Mouse (Mus musculus) hematopoietic stem cell, adult 5-6 weeks (primary cell): ENCODE results near the gene Erc1. TPM values are rescaled to one million over a fixed set of nuclear protein-coding genes. Genes with fewer than 3 reads are reported as not detected.

ENCODE experiments used
- ATAC-seq, 2 experiments: fragments of 125-278 bp in 1 of 2; replicated peaks in 1 of 2; 2 replicates each; pipeline ENCODE4 v1.8.0; 2016 to 2017; ENCODE audit warnings: inconsistent platforms in 2 of 2, mild to moderate bottlenecking in 2 of 2, moderate number of reproducible peaks in 2 of 2, low read depth in 1 of 2, moderate TSS enrichment in 1 of 2; ENCODE audit not compliant: low FRiP score in 2 of 2, poor library complexity in 2 of 2, severe bottlenecking in 2 of 2, insufficient read depth in 1 of 2, low TSS enrichment in 1 of 2
- total RNA-seq: library from RNA; stranded (forward); fragments of 172-1452, 232-1000 nt; gene quantifications from 2 replicates; pipeline ENCODE4 v1.2.3, GENCODE M21; 2017

Erc1 gene
- 15.3 and 23.4 TPM in 2 replicates for total RNA-seq

- ATAC-seq: peak; percentile 87 to 92
Measured at GRCm38 (mm10) chr6:119848034-119848695, at the start of gene Erc1. TSS of gene Erc1 (minus strand) at chr6:119848167.

- peak; percentile 51 to 53; a peak in 3 of 4 replicates for ATAC-seq
Measured at GRCm38 (mm10) chr6:119892711-119893110, 44.7 kb upstream of the Erc1 start.

GRCm38 (mm10) chr6:119883151-119883550, 35.2 kb upstream of the Erc1 start:
- peak; percentile 56 to 82; a peak in 1 of 4 replicates for ATAC-seq

GRCm38 (mm10) chr6:119864341-119865034, 16.5 kb upstream of the Erc1 start:
- ATAC-seq: no peak

- ATAC-seq: no peak
Measured at GRCm38 (mm10) chr6:119861519-119861918, 13.6 kb upstream of the Erc1 start.

- ATAC-seq: no peak
Measured at GRCm38 (mm10) chr6:119860236-119860635, 12.3 kb upstream of the Erc1 start.

GRCm38 (mm10) chr6:119855471-119855870, 7.5 kb upstream of the Erc1 start:
- no peak for ATAC-seq

- no peak for ATAC-seq
Measured at GRCm38 (mm10) chr6:119854156-119854555, 6.2 kb upstream of the Erc1 start.

GRCm38 (mm10) chr6:119849858-119850257, 1.9 kb upstream of the Erc1 start:
- ATAC-seq: no peak

GRCm38 (mm10) chr6:119849348-119849709, 1.4 kb upstream of the Erc1 start:
- no peak for ATAC-seq

GRCm38 (mm10) chr6:119848696-119849347, 855 bp upstream of the Erc1 start:
- ATAC-seq: peak in 1 of 2 experiments; percentile 4; a peak in 1 of 4 replicates

- 0 out of 4 replicates have a peak, but pooled peaks of 1 of the 2 experiments have one; percentile 1 for ATAC-seq
Measured at GRCm38 (mm10) chr6:119847518-119848033, 391 bp downstream of the Erc1 start.

- ATAC-seq: no peak
Measured at GRCm38 (mm10) chr6:119846751-119847517, 1.0 kb downstream of the Erc1 start.

GRCm38 (mm10) chr6:119829951-119830350, 18.0 kb downstream of the Erc1 start:
- no peak for ATAC-seq

- ATAC-seq: no peak
Measured at GRCm38 (mm10) chr6:119828165-119828564, 19.8 kb downstream of the Erc1 start.

GRCm38 (mm10) chr6:119826701-119827100, 21.3 kb downstream of the Erc1 start:
- no peak for ATAC-seq

GRCm38 (mm10) chr6:119822216-119822615, 25.8 kb downstream of the Erc1 start:
- ATAC-seq: no peak
